Mouse (Mus musculus): ENCODE measurements around the gene Fam124a.

GRCm38 (mm10) chr14:62569463-62569862, 13.9 kb downstream of the Fam124a start:
- no peak for TF ChIP-seq TAL1 (IDR thresholded peaks at IDR 0.05; ENCODE audit: low read length)
- no peak for TF ChIP-seq GATA1 (IDR thresholded peaks at IDR 0.05; ENCODE audit: low read length)
